8 mouse cellular contexts compared by ENCODE assay signal in genomic region chr12:46399653-46399975, GRCm38 (mm10).
DNase-seq lines count a peak whose midpoint lies in the region; ATAC-seq and TF ChIP-seq lines count a peak whose summit lies in the region.

No protein-coding gene starts in this region.

- H3K27ac ChIP-seq in ES-Bruce4 (ENCODE audit: insufficient read depth, low read length) = no peak overlapping the region
- H3K27ac ChIP-seq in embryonic facial prominence, embryonic 13.5 days = no peak overlapping the region
- H3K27ac ChIP-seq in neural tube, embryonic 12.5 days = 0 out of 2 replicates have a peak overlapping the region, but pooled peaks have one; percentile 7

- no peak overlapping the region for H3K9ac ChIP-seq in ES-Bruce4 (ENCODE audit: low read depth, poor library complexity, severe bottlenecking)
- peak overlapping the region; percentile 60 for H3K9ac ChIP-seq in embryonic facial prominence, embryonic 13.5 days
- H3K9ac ChIP-seq in neural tube, embryonic 12.5 days = peak overlapping the region; percentile 54; the same call in 1 of the 2 replicates

- TF ChIP-seq POLR2A in ES-Bruce4 (IDR thresholded peaks at IDR 0.05; ENCODE audit: insufficient read depth, low read length) = no peak

- H3K4me2 ChIP-seq in embryonic facial prominence, embryonic 13.5 days = peak overlapping the region; percentile 84
- peak overlapping the region; percentile 79 for H3K4me2 ChIP-seq in neural tube, embryonic 12.5 days (replicated peaks)

- TF ChIP-seq EP300 in ES-Bruce4 (IDR thresholded peaks at IDR 0.05; ENCODE audit: insufficient read depth, low read depth, low read length) = no peak

- H3K4me3 ChIP-seq in ES-Bruce4 (ENCODE audit: low read depth, low read length) = peak overlapping the region; percentile 58
- peak overlapping the region; percentile 55 for H3K4me3 ChIP-seq in embryonic facial prominence, embryonic 13.5 days
- peak overlapping the region; percentile 44 for H3K4me3 ChIP-seq in neural tube, embryonic 12.5 days

- no peak for TF ChIP-seq CTCF in ES-Bruce4 (IDR thresholded peaks at IDR 0.05; ENCODE audit: low read depth, low read length)

- H3K27me3 ChIP-seq in ES-Bruce4 (ENCODE audit: control insufficient read depth, insufficient read depth, low read length, poor library complexity, severe bottlenecking) = peaks cover 1% of the 10 kb centered on the region; the same call in 1 of the 2 replicates
- H3K27me3 ChIP-seq in embryonic facial prominence, embryonic 13.5 days = peaks cover 16% of the 10 kb centered on the region
- no peaks in the 10 kb centered on the region for H3K27me3 ChIP-seq in neural tube, embryonic 12.5 days (replicated peaks)

- WGBS in embryonic facial prominence, embryonic 13.5 days = under 1% methylated on average over 14 of the region's 14 CpGs
- 1% methylated on average over 14 of the region's 14 CpGs for WGBS in neural tube, embryonic 12.5 days

- DNase-seq in gastrocnemius, postnatal 14 days = peak; percentile 3
- no peak for DNase-seq in gastrocnemius, postnatal 25 days
- peak; percentile 7 to 21 for DNase-seq in kidney, postnatal 4 days

- H3K36me3 ChIP-seq in ES-Bruce4 (ENCODE audit: control insufficient read depth, insufficient read depth, low read length, poor library complexity, severe bottlenecking) = no peaks in the 10 kb centered on the region
- no peaks in the 10 kb centered on the region for H3K36me3 ChIP-seq in embryonic facial prominence, embryonic 13.5 days
- no peaks in the 10 kb centered on the region for H3K36me3 ChIP-seq in neural tube, embryonic 12.5 days

- no peaks in the 10 kb centered on the region for H3K4me1 ChIP-seq in ES-Bruce4 (ENCODE audit: control insufficient read depth, insufficient read depth, low read length)
- H3K4me1 ChIP-seq in embryonic facial prominence, embryonic 13.5 days = no peaks in the 10 kb centered on the region; the same call in 1 of the 2 replicates
- H3K4me1 ChIP-seq in neural tube, embryonic 12.5 days = no peaks in the 10 kb centered on the region; the same call in 1 of the 2 replicates

- H3K9me3 ChIP-seq in ES-Bruce4 (replicated peaks; ENCODE audit: control insufficient read depth, insufficient read depth, low read length, poor library complexity, severe bottlenecking) = no peaks in the 10 kb centered on the region
- no peaks in the 10 kb centered on the region for H3K9me3 ChIP-seq in embryonic facial prominence, embryonic 13.5 days
- no peaks in the 10 kb centered on the region for H3K9me3 ChIP-seq in neural tube, embryonic 12.5 days

- intact Hi-C loops in gastrocnemius, postnatal 14 days (cut with DNase I; ENCODE audit: low total_unique reads) = no loop called here

- ATAC-seq in embryonic facial prominence, embryonic 13.5 days (ENCODE audit: insufficient number of reproducible peaks, insufficient read depth, low FRiP score, low TSS enrichment, low read depth) = no peak
- peak; percentile 85 for ATAC-seq in neural tube, embryonic 12.5 days (ENCODE audit: low FRiP score, low read depth)
- no peak for ATAC-seq in granulocyte monocyte progenitor cell, adult 5-6 weeks (replicated peaks; ENCODE audit: poor library complexity, severe bottlenecking)
- ATAC-seq in monocyte, adult 5-6 weeks (replicated peaks; ENCODE audit: insufficient number of reproducible peaks, low FRiP score, low TSS enrichment, poor library complexity, severe bottlenecking) = no peak
